Mouse (Mus musculus): ENCODE measurements around the gene Blcap. TPM values are rescaled to one million over a fixed set of nuclear protein-coding genes. Genes with fewer than 3 reads are reported as not detected.

The Blcap gene
- polyA plus RNA-seq, 1 experiment from 2014 or later, result 66.9 TPM

DNA sequence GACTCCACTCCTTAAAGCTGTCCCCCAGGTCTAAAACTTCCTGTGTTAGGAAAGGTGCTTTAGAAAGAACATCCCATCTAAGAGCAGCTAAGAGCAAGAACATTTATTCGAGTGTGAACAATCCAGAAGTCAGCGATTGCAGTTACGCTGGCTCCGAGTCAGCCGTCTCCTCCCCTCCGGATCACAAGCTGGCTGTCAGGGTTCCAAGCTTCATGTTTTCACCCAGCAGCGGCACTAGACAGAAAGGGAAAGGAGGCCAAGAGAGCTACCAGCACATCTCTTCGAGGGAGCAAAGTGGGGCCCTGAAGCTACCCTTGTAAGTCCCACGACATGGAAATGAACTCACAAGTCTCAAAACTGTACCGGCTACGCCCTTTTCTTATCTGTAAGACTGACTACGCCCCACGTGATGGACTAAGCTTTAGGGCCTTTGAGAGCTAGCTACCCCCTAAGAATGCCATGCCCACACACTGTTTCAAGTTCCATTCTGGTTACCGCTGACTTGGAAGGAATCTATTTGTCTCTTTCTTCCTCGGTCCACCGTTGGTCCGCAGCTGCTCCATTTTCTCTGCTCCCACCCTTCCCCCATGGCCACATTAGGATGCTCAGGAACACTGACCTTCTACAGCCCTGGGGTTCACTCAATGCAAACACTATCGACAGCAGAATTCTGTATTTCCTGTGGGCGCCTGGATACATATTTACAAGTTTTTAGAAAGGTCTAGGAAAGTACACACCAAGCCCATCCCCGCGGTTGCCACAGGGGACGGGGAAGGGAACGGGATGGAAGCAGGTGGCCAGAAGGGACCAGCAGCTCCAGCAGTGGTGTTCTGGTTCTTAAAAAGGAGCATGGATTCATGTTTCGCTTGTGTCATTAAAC lies 30.8 kb downstream of the Blcap start:
- no peak overlapping the region for H3K4me3 ChIP-seq (ENCODE audit: low read depth, low read length)
- no peak overlapping the region; the same call in 1 of the 2 replicates for H3K27ac ChIP-seq (ENCODE audit: low read length)
- H3K27me3 ChIP-seq (ENCODE audit: control insufficient read depth, insufficient read depth, low read length), result no peaks in the 10 kb centered on the region
- H3K36me3 ChIP-seq (ENCODE audit: control insufficient read depth, insufficient read depth, low read length), result peaks cover 5% of the 10 kb centered on the region; the same call in 1 of the 2 replicates
- H3K9ac ChIP-seq (replicated peaks; ENCODE audit: low read depth, low read length), result no peak overlapping the region
- 53% methylated on average over 24 of the region's 24 CpGs for WGBS
- no peak overlapping the region for H3K4me2 ChIP-seq (replicated peaks; ENCODE audit: low read depth, low read length)
- no peaks in the 10 kb centered on the region for H3K9me3 ChIP-seq (ENCODE audit: control insufficient read depth, low read depth, low read length)
- no peak; the same call in 1 of the 2 replicates for ATAC-seq (ENCODE audit: insufficient number of reproducible peaks, insufficient read depth, low FRiP score, low read depth)
- peaks cover 7% of the 10 kb centered on the region; the same call in 1 of the 2 replicates for H3K4me1 ChIP-seq (ENCODE audit: control insufficient read depth, insufficient read depth, low read length)

DNA sequence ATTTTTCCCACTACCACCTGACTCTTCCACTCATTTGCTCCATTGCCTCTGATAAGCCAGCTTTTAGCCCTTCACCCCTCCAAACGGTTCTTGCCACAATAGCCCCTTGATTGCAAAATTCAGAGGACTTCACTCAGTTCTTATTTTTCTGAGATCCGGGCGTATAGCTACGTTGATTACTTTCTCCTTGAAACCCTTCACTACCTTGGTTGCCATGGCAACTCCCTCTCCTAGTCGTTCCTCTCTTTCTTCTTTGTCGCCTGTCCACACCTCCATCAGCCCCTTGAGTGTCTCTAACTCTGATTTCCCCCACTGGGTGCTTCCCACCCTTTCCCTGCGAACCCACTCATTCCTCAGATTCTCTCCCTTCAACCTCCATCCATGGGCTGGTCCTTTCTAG lies 34.0 kb downstream of the Blcap start:
- Histone ChIP-seq H3K36me3 (ENCODE audit: control insufficient read depth, insufficient read depth, low read length) (no peaks in the 10 kb centered on the region), H3K27ac (ENCODE audit: low read length) (no peak overlapping the region), H3K9me3 (ENCODE audit: control insufficient read depth, low read depth, low read length) (no peaks in the 10 kb centered on the region), H3K27me3 (ENCODE audit: control insufficient read depth, insufficient read depth, low read length) (no peaks in the 10 kb centered on the region), H3K4me1 (ENCODE audit: control insufficient read depth, insufficient read depth, low read length) (peaks cover 7% of the 10 kb centered on the region; the same call in 1 of the 2 replicates), H3K4me2 (replicated peaks; ENCODE audit: low read depth, low read length) (no peak overlapping the region), H3K4me3 (ENCODE audit: low read depth, low read length) (no peak overlapping the region), H3K9ac (replicated peaks; ENCODE audit: low read depth, low read length) (no peak overlapping the region)
- no peak for ATAC-seq (ENCODE audit: insufficient number of reproducible peaks, insufficient read depth, low FRiP score, low read depth)
- WGBS, result 41% methylated on average over 7 of the region's 7 CpGs

DNA sequence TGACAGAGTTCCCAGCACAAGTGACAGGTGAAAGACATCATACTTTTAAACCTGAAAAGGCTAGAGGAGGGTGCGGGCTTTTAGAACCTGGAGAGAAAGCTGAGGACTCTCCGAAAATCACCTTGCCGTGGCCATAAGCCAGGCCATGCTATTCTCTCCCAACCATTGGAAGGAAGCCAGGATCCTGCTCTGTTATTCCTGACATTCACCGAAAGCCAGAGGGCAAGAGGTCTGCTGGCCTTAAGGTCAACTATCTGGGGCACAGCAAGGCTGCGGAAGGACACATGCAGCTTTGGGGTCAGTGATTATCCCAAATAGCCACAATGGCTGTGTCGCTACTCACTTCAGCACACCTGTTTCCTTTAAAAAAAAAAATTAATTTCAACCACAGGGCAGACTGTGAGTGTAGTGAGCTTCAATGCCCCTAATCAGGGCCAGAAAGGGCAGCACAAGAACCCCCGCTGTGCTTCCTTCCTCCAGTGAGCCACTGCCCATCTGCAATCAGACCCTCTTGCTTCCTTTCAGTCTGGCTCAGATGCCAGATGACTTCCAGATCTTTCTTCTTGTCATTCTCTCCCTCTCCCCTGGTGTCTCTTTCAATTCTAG lies 34.5 kb downstream of the Blcap start:
- Histone ChIP-seq H3K4me3 (ENCODE audit: low read depth, low read length) (no peak overlapping the region), H3K27ac (ENCODE audit: low read length) (no peak overlapping the region), H3K4me2 (replicated peaks; ENCODE audit: low read depth, low read length) (no peak overlapping the region), H3K36me3 (ENCODE audit: control insufficient read depth, insufficient read depth, low read length) (no peaks in the 10 kb centered on the region), H3K9me3 (ENCODE audit: control insufficient read depth, low read depth, low read length) (no peaks in the 10 kb centered on the region), H3K27me3 (ENCODE audit: control insufficient read depth, insufficient read depth, low read length) (no peaks in the 10 kb centered on the region), H3K9ac (replicated peaks; ENCODE audit: low read depth, low read length) (no peak overlapping the region), H3K4me1 (ENCODE audit: control insufficient read depth, insufficient read depth, low read length) (peaks cover 7% of the 10 kb centered on the region; the same call in 1 of the 2 replicates)
- WGBS, result 62% methylated on average over 7 of the region's 7 CpGs
- ATAC-seq (ENCODE audit: insufficient number of reproducible peaks, insufficient read depth, low FRiP score, low read depth), result no peak

DNA sequence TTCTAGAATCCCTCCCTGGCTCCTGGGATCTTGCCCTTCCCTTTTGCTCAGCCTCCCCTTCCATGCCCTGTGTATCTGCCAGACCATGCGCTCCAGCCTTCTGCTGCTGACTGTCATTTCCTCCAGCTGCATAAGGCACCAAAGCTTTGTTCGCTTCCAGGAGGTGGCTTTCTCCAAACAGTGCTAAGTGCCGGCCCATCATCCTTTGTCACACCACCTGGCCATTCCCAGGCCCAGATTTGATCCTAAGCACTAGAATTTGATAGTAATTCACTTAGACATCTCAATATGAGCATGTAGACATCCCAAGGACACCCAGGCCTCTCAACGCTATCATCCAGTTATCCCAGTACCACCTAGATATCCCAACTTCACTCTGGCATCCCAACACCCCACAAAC lies 36.9 kb downstream of the Blcap start:
- Histone ChIP-seq H3K4me3 (ENCODE audit: low read depth, low read length) (no peak overlapping the region), H3K36me3 (ENCODE audit: control insufficient read depth, insufficient read depth, low read length) (no peaks in the 10 kb centered on the region), H3K27ac (ENCODE audit: low read length) (no peak overlapping the region), H3K9ac (replicated peaks; ENCODE audit: low read depth, low read length) (no peak overlapping the region), H3K27me3 (ENCODE audit: control insufficient read depth, insufficient read depth, low read length) (no peaks in the 10 kb centered on the region), H3K9me3 (ENCODE audit: control insufficient read depth, low read depth, low read length) (no peaks in the 10 kb centered on the region), H3K4me2 (replicated peaks; ENCODE audit: low read depth, low read length) (no peak overlapping the region), H3K4me1 (ENCODE audit: control insufficient read depth, insufficient read depth, low read length) (no peaks in the 10 kb centered on the region)
- WGBS, result 73% methylated on average over 4 of the region's 4 CpGs
- no peak for ATAC-seq (ENCODE audit: insufficient number of reproducible peaks, insufficient read depth, low FRiP score, low read depth)

DNA sequence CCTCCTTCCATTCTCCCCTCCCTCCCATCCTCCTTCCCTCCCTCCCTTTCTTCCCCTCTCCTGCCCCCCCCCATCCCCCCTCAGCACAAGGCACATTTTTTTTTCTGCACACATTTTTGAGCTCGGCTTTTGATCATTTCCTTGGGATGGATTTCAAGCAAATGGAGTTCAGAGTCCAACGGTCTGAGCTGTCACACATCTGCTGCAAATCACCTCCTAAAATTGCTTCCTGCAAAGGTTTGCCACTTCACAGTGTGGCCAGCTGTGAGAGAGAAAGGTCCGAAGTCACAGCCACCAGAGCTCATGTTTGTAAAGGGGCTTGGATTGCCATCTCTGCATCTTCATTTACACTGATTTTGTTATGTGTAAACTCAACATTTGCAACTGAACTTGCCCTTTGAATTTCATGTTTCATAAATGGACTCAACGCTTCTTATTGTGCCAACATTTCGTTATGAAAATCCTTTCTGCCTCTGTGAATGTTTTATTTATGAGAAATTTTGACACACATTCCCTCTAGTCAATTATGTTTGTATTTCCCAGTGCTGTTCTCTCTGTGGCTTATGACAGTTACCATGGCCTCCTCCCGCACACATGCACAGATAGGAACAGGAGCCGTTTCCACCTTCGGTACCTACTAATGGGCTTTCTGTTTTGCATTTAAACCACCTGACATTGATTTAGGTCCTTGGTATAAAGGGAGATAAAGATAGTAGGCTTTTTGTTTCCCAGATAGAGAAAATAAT lies 39.2 kb downstream of the Blcap start:
- H3K4me1 ChIP-seq (ENCODE audit: control insufficient read depth, insufficient read depth, low read length), result no peaks in the 10 kb centered on the region
- no peak overlapping the region for H3K4me3 ChIP-seq (ENCODE audit: low read depth, low read length)
- no peak overlapping the region for H3K27ac ChIP-seq (ENCODE audit: low read length)
- no peak overlapping the region for H3K4me2 ChIP-seq (replicated peaks; ENCODE audit: low read depth, low read length)
- WGBS, result 40% methylated on average over 8 of the region's 8 CpGs
- no peaks in the 10 kb centered on the region for H3K9me3 ChIP-seq (ENCODE audit: control insufficient read depth, low read depth, low read length)
- H3K9ac ChIP-seq (replicated peaks; ENCODE audit: low read depth, low read length), result no peak overlapping the region
- H3K27me3 ChIP-seq (ENCODE audit: control insufficient read depth, insufficient read depth, low read length), result no peaks in the 10 kb centered on the region
- H3K36me3 ChIP-seq (ENCODE audit: control insufficient read depth, insufficient read depth, low read length), result no peaks in the 10 kb centered on the region
- no peak for ATAC-seq (ENCODE audit: insufficient number of reproducible peaks, insufficient read depth, low FRiP score, low read depth)

DNA sequence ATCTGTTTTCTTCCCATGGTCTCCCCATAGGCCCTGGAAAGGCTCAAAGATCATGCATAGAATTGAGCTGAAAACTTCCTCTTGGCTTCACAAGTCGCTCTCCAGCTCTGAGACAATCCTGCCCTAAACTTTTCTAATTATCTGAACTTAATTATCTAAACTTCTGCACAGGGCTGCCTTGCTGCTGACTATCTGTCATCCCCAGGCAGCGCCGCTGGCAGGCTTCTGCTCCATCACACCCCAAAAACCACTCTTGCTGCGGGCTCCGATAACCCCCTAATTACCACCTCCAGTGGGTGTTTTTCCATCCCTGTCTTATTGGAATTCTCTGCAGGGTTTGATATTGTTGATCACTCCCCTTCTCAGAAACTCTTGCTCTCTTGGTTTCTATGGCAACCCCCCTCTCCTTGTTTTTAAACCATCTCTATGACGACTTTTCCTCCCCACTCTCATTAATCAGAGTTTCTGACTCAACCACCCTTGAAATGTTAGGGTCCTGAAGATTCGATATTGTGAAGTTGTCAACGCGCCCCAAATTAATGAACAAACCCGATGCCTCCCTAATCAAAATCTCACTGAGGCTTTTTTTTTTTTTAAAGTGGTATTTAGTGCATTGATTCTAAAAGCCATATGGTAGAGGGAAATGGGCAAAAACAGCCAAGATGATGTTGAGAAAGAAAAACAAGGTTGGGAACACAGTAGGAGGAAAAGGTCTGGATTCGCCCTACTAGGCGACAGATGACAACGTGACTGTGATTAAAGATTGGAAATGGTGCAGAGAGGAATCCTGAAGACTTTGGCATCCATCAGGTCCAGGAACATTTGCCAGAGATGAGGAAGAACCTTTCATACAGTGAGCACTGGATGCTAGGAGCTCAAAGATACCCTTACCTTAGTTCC lies 40.8 kb downstream of the Blcap start:
- WGBS, result 70% methylated on average over 13 of the region's 13 CpGs
- no peak overlapping the region for H3K27ac ChIP-seq (ENCODE audit: low read length)

DNA sequence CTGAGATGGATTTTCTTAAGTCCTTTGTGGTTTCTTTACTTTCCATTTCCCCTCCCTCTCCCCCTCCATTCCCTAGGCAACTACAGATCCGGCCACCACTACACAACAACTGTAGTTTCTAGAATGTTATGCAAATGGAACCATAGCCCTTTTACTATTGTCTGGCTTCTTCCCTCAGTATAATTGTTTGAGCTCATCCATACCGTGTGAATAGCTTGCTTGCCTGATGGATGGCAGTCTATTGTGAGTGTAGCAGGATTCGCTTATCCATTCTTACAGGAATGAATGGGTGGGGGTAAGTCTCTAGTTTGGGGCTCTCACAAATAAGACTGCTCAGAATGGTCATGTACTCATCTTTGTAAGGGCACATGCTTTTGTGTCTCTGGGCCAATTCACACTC lies 48.5 kb downstream of the Blcap start:
- H3K27ac ChIP-seq (ENCODE audit: low read length), result no peak overlapping the region
- H3K36me3 ChIP-seq (ENCODE audit: control insufficient read depth, insufficient read depth, low read length), result no peaks in the 10 kb centered on the region
- no peaks in the 10 kb centered on the region for H3K9me3 ChIP-seq (ENCODE audit: control insufficient read depth, low read depth, low read length)
- H3K27me3 ChIP-seq (ENCODE audit: control insufficient read depth, insufficient read depth, low read length), result no peaks in the 10 kb centered on the region
- no peak overlapping the region for H3K9ac ChIP-seq (replicated peaks; ENCODE audit: low read depth, low read length)
- no peak for ATAC-seq (ENCODE audit: insufficient number of reproducible peaks, insufficient read depth, low FRiP score, low read depth)
- H3K4me3 ChIP-seq (ENCODE audit: low read depth, low read length), result no peak overlapping the region
- H3K4me1 ChIP-seq (ENCODE audit: control insufficient read depth, insufficient read depth, low read length), result no peaks in the 10 kb centered on the region
- H3K4me2 ChIP-seq (replicated peaks; ENCODE audit: low read depth, low read length), result no peak overlapping the region
- 70% methylated on average over 3 of the region's 3 CpGs for WGBS

More for the DNA sequence above, 40.8 kb downstream of the Blcap start:
- no peaks in the 10 kb centered on the region for H3K27me3 ChIP-seq (ENCODE audit: control insufficient read depth, insufficient read depth, low read length)
- no peaks in the 10 kb centered on the region for H3K4me1 ChIP-seq (ENCODE audit: control insufficient read depth, insufficient read depth, low read length)
- H3K36me3 ChIP-seq (ENCODE audit: control insufficient read depth, insufficient read depth, low read length), result no peaks in the 10 kb centered on the region
- no peak overlapping the region for H3K4me3 ChIP-seq (ENCODE audit: low read depth, low read length)
- no peak overlapping the region for H3K9ac ChIP-seq (replicated peaks; ENCODE audit: low read depth, low read length)
- no peak overlapping the region for H3K4me2 ChIP-seq (replicated peaks; ENCODE audit: low read depth, low read length)
- no peaks in the 10 kb centered on the region for H3K9me3 ChIP-seq (ENCODE audit: control insufficient read depth, low read depth, low read length)
- no peak for ATAC-seq (ENCODE audit: insufficient number of reproducible peaks, insufficient read depth, low FRiP score, low read depth)

DNA sequence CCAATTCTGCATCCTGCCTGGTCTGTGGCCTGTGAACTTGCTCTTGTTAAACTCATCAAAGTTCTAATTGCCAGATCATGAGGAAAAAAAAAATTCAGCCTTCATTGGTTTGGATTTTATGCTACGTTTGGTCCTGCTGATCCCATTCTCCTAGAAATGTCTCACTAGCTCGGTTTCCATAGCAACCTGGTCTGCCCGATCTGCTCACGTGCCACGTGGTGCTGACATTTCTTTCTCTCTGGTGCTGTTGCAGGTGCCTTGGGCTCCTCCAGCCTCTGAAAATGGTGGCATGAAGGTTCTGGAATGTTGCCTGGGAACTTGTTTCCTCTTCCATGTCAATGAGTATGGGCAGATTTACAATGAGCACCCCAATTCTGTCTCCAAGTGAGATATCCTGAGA lies 50.6 kb downstream of the Blcap start:
- Histone ChIP-seq H3K27me3 (ENCODE audit: control insufficient read depth, insufficient read depth, low read length) (no peaks in the 10 kb centered on the region), H3K9me3 (ENCODE audit: control insufficient read depth, low read depth, low read length) (no peaks in the 10 kb centered on the region), H3K4me1 (ENCODE audit: control insufficient read depth, insufficient read depth, low read length) (no peaks in the 10 kb centered on the region), H3K4me2 (replicated peaks; ENCODE audit: low read depth, low read length) (no peak overlapping the region), H3K27ac (ENCODE audit: low read length) (no peak overlapping the region), H3K4me3 (ENCODE audit: low read depth, low read length) (no peak overlapping the region), H3K36me3 (ENCODE audit: control insufficient read depth, insufficient read depth, low read length) (no peaks in the 10 kb centered on the region), H3K9ac (replicated peaks; ENCODE audit: low read depth, low read length) (no peak overlapping the region)
- ATAC-seq (ENCODE audit: insufficient number of reproducible peaks, insufficient read depth, low FRiP score, low read depth), result no peak
- 34% methylated on average over 5 of the region's 5 CpGs for WGBS

Measured in stomach, embryonic 14.5 days (tissue).